Mouse (Mus musculus): ENCODE data around the gene Il12rb1. TPM values are rescaled to one million over a fixed set of nuclear protein-coding genes. Genes with fewer than 3 reads are reported as not detected.
A peak's percentile ranks its signal among the peaks of the same experiment; 100 is the strongest.

Gene Il12rb1
- total RNA-seq, 2 experiments from 2014 or later: 0.67 to 0.87 TPM

DNA sequence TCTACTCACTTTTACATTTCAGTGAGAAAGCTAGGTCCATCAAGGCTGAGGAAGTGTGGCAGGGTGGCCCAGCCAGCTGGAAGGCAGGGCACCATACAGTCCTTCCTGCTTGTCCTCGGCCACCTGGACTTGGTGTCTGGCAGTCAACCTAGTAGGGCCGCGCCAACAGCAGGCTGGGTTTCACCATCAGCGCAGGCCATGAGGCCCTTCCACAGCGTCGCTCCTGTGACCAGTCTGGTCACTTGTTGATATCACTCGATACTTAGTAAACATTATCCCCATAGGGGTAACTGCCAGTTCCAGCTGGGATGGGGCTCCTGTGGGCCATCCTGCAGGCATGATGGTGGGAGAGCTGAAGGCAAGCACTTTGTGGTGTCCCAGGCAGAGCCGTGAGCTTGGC is 23.3 kb downstream of the Il12rb1 start:
- DNase-seq: no peak

DNA sequence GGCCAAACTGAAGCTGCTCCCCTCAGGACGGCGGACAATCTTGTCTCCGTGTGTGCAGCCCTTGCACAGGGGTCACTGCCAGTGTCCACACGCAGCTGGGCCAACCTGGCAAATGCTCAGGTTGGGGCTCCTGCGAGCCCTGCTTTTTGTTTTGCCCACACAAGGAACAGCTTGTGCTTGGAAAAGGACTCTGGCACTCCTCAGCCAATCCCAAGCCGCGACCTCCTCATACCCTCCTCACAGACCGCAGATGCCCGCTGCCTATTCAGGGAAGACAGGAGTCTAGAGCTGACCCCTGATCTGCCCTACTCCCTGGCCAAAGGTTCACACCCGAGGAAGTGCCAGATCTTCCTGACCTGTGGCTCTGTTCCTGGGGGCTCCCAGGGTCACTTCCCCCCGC is 24.1 kb downstream of the Il12rb1 start:
- no peak for DNase-seq

DNA sequence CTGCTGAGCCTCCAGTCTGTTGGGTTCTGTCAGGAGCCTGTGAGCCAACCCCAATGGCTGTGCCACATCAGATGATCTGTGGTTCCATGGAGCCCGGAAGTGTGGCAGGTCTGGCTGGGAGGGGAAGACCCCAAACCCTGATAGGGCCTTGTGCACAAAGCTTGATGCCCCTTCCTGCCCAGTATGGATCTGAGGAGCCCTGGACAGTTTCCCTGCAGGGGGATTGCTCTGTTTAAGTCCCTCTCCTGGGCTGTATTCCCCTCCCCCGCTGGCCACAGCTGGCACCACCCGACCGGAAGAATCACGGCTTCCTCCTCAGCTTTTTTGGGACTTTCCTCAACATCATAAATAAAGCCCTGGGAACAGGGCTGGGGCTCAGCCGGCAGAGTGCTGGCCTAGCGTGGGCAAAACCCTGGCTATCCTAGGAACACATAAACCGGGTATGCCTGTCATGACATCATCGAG is 24.8 kb downstream of the Il12rb1 start:
- DNase-seq: no peak

DNA sequence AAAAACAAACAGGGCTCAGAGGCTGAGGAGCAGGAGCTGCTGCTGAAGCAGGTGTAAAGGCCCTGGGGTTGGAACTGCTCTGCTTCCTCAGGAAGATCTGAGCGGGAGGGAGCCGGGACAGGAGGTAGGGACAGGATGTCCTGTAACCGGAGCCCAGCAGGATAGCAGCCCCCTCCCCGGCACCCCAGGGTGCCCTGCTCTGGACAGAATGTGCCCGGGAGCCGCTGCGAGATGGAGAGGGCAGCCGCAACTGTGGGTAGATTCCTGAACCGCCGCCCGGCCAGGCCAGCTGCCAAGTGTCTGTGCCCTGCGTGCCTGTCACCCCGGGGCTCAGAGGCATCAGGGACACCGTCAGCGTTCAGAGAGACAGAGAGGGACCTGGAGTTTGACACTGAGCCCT is 25.3 kb downstream of the Il12rb1 start:
- DNase-seq: peak; percentile 77

DNA sequence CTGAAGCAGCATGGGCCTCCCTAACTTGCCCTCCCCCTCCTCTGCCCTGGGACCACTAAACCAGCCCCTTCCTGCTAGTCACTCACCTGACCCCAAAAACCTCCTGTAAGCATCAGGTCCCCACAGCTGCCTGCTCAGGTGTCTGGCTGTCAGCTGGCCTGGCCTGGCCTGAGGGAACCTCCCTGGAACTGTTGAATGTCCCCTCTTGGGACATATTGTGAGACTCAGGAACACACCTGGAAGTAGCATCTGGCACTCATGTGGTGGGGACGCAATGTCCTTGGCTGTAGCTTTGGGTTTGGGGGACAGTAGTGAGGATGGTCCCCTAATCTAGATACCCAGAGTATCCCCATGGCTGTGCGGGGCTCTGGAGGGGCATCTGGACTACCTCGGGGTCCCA is 25.8 kb downstream of the Il12rb1 start:
- DNase-seq: no peak

DNA sequence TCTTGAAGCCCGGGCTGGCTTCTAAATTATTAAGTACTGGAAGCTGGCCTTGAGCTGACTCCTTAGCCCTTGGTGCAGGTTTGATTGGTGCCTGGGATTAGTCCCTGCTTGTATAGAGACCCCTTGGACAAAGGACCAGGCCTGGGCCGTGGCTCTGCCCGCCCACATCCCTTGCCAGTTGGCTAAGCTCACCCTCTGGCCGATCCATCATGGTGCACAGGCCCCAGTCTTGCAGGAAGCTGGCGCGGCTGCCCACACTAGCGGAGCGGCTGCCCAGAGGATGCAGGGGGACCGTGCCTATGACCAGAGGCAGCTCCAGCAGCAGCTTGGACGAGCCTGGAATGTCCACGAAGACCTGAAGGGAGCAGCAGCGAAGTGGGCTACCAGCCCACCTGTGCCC is 28.4 kb downstream of the Il12rb1 start:
- DNase-seq: no peak

DNA sequence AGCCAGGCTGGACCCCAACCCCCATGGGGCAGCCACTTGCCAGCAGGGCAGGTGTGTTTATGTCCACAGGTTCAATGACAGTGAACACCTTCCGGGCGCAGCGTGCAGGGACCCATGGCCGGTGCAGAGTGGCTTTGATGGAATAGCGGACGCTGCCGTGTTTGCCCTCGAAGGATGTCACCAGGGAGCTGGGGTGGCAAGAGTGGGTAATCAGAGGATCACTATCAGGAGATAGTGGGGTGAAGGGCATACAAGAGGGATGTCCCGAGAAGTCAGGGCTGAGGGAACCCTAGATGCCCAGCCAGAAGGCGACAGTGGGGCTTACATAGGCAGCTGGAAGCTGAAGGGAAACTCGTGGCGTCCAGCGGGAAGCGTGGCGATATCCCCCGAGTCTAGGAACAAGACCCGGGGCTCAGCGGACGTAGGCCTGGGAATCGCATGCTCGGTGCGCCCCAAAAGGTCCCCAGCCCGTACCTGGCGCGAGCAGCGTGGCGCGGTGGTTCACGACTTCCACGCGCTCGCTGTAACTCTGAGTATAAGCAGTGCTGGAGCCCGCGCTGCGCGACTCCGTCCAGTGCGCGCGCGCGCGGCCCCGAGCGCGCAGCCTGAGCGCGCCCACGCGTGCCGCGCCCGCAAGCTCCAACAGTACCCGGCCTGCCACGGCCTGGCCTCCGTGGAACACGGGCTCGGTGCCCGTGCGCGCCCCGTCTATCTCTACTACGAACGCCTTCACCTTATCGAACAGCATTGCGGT is 30.6 kb downstream of the Il12rb1 start:
- DNase-seq: no peak

DNA sequence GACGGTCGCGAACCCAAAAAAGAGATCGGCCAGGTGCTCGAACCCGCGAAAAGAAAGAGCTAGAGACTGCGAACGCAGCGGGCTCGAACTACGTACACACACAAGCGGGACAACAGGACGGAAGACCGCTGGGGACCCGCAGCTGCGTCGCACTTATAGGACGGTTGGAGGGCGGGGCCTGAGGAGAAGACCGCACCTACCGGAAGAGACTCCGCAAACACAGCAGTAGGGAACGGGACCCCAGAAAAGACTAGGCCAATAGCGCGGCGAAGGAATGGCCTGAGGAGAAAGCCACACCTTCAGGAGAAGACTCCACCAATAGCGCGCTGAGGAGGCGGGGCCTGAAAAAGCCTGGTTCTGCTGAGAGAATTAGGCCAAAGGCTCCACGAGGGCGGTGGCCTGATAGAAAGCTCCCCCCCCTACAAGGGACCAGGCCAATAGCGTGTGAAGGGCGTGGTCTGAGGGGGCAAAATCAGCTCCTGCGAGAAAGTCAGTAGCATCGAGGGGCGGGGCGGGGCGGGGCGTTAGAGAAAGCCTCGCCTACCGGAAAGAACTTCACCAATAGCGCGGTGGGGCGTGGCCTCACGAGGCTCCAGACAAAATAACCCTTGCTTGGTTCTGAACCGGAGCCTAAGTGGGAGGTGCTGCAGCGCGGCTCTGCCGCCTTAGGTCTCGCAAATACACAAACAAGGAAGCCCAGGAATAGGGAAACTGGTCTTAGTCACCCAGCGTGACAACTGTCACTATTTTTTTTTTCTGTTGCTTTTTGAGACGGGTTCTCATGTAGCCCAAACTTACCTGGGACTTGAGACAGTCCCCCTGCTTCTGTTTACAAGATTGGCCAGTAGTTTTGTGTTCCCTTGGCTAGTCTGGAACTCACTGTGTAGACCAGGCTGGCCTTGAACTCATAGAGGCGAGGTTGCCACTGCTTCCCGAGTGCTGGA is 31.4 kb downstream of the Il12rb1 start, which contains the start of gene Arrdc2:
TSS of gene Arrdc2 (minus strand) at position 313 of the 944 bp plus-strand sequence.
- peak; percentile 98 for DNase-seq

DNA sequence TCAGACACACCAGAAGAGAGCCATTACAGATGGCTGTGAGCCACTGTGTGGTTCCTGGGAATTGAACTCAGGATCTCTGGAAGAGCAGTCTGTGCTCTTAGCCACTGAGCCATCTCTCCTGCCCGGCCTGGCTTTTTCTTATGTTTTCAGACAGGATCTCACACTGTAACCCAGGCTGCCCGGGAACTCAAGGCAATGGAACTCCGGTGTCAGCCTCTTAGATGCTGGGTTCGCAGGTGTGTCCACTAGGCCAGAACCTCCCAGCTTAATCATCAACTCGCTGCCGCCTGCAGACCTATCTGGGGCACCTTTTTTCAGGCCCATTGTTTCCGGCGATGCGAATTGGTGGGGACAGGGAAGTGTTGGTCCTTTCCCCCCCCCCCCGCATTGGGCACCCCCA is 32.3 kb downstream of the Il12rb1 start:
- no peak for DNase-seq

DNA sequence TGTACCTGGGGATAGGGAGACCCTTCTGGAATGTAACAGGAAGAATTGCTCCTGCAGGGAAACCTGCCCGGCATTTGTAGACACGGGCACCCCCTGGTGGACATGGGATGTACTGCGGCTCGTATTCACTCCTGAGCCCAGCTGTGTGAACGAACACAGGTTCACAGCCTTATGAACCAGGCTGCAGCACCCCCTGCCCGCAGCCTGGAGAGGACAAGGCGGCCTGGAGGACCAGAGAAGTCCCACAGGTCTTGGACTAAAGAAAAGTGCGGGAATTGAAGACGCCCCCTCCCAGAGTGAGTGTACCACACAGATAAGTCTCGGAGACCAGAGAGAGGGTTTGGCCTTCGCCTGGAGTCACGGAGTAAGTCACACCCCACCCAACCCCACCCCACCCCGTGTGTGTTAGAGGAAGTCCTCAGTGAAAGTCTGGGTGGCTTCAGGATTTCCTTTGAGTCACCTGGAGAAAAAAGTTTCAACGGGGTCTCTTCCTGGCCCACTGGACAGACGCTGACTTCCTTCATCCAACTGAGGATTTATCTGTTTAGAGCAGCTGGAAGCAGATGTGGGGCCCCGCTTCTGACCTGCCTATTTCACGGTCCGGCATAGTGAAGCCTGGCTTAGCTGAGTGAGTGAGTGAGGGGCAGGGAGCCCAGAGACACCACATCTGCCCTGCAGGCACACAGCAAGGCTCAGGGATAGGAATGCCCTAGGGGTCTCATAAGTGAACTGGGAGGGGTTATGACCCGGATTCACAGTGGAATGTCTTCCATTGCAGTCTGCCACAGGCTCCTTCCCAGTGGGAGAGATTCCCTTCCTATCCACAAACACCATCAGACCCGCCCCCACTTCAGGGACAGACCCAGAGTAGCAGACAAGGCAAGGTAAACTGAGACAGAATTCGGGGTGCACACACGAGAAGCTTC is 33.2 kb downstream of the Il12rb1 start:
- DNase-seq: peak; percentile 95

DNA sequence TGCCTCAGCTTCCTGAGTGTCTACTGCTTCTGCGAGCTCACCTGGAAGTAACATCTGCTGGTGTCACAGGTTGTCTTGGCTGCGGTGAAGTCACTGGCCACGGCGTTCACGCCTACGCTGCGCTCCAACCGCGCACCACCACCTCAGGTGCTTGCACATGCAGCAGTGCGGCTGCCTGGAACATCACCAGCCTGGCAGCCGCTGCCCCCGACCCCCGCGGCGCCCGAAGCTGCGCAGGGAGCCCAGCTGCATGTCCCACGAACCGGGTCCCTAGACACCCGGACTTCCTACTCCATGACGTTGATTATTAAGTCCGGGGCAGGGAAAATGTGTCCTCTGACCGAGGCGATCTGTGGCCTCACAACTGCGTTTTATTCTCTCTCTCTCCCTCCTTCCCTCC is 34.2 kb downstream of the Il12rb1 start:
- no peak for DNase-seq

DNA sequence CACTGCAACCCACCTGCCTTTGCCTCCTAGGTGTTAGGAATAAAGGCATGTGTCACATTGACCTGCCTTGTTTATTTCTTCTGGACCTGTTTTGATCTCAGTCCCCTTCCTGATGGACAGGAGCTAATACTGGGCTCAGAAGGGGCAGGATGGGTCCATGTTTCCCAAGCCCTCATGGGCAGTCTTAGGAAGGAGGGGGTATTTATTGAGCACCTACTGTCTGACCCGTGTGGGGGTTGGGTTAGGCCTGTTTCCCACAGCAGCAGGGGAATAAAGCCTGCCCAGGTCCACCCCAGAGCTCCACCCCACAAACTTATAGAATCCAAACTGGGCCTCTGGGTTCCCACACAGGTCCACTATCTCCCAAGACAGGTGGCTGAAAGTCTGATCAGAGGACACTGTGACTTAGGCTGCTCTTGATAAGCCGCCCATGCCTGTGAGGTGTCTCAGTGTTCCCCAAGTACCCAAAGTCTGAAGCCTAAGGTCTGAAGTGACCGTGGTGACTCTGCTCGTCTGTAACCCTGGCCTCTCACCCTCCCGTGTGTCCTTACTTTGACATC is 35.0 kb downstream of the Il12rb1 start:
- DNase-seq: no peak

DNA sequence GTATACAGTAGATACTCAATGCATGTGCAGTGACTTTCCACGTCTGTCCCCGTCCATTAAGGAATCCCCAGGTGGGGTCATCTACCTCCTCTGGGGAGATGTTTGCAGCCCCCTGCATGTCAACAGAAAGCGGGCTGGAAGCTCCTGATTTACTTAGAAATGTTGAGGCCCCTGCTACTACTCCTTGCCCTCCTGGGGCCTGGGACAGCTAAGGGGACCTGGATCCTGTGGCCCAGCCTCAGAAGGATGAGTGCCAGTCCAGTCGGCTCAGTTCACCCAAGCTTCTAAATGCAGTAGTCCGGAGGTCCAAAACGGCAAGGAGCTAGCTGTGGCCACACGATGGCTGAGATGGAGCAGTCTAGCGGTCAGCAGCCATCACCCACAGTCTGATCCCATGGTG is 35.7 kb downstream of the Il12rb1 start:
- DNase-seq: no peak

DNA sequence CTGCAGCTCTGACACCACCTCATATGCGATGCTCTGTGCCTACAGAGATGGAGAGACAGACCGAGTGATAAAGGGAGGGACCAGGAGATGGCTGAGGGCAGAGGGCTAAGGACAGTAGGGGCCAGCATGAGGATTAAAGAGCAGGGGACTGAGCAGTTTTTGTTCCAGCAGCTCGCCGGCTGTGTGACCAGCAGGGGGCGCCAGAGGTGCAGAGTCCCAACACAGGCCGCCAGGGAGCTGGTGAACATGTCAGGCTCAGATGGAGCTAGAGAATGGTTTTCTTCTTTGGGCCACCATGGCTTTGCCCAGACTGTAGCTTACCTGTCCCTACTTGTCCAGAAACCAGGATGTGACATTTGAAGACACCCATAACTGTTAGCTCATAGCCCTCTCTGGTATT is 36.3 kb downstream of the Il12rb1 start:
- peak; percentile 96 for DNase-seq

DNA sequence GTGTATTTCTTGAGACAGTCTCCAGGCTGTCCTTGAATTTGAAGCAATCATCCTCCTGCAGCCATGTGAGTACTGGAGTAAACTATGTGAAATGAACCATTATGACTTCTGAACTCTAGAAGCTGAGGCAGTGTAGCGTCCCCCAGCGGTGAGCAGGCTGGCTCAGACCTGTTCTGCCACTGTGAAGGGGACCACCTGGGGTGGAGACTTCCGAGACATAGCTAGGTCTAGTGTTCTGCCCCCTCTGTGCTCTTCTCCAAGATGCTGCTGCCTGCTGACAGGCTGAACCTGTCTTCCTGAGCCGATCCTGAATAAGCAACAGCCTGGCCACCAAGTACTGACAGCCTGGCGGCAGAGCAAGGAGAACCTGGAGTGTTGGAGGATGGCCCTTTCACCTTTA is 36.9 kb downstream of the Il12rb1 start:
- no peak for DNase-seq

DNA sequence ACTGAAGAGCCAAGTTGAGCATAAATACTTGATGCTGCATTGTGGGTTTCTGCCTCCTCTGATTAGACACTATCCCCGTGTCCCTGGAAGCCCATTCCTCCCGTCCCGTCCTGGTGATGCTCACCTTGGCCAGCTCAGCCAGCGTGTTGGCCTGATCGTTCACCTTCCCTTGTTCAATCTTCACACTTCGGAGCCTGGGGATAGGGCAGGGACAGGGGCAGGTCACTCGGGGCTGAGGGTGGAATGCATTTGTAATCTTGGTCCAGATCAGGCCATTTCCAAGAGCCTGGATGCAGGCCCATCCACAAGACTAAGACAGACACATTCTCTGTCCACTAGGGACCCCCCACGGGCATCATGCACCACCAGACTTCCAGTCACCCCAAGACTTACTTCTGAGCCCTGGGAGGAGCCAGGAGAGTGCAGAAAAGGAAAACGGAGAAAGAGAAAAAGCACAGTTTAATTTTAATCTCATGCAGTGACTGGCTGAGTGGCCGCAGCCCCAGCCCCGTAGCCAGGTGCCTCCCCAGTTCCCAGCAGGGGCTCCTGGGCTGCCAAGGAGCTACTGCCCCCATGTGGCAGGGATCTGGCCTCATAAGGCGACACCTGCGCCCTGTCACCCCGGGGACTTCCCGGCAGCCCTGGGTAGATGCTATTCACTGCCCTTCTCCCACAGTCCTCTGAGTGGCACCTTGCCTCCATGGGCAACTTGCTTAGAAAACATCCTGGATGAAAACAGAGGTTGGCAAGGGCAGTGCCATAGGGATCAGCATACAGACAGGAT is 38.3 kb downstream of the Il12rb1 start:
- no peak for DNase-seq

DNA sequence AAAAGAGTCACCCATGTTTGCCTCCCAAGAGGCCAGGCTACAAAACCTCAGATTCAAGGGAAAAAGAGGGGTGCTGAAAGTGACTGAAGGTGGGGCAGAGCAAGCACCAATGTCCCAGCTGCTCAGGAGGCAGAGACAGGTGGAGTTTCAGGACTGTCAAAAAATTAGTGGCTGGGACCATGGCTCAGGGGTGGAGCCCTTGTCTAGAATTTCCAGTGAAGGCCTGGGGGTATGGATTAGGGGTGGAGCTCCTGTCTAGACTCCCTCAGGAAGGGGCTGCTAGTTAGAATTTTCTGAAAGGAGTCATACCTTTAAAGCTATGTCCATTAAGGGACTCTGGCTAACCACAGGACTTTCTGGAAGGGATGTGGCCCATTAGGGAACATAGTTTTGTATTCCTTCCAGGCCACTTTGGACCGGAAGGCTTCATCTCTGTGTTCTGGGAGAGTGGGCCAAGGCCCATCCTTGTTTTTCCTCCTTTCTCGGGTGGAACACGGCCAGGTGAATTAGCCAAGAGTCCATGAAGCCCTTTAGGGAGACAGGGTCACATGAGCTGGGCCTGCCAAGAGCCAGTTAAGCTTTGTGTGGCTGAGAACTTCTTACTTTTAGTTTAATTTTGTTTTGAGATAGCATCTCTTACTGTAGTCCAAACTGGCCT is 41.2 kb downstream of the Il12rb1 start:
- DNase-seq: peak; percentile 65

DNA sequence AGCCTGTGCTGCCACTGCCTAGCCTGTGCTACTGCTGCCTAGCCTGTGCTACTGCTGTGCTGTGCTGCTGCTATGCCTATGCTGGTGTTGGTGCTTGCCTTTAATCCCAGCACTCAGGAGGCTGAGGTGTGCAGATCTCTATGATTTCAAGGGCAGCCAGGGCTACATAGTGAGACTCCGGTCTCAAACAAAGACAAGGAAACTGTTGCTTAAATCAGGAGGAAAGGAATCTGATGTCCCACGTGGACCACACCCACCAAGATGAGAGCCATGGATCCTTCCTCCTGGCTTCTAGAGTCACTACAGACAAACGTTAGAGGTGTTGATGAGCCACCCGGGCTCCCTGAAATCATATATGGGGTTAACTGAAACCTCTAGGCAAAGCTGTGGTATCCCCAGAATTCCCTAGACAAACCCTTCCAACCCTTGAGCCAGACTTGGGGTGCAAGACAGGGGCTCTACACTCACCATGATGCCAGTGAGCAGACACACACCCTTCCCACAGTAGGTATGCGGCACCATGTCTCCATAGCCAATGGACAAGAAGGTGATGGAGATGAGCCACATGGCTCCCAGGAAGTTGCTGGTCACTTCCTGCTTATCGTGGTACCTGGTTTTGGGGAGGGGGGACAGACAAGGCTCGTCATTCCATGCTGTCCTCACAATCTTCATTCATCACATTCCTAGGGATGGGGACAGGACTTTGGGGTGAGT is 42.0 kb downstream of the Il12rb1 start:
- no peak for DNase-seq

DNA sequence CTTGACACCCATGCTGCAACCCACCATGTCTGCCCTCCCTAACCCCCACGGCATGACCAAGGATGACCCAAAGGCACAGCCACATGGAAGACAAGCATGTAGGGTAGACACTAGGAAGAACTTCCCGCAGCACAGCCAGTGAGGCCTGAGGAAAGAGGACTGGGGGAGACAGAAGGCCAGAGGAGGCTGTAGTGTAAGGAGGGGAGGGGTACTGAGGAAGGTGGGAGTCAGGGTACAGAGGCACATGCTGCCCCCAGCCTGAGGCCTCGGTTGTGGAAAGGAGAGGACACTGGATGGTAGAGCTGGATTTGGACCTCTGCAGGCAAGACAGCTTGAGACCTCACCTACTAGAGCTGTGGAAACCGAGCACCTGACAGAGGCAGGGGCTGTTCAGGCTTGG is 42.7 kb downstream of the Il12rb1 start:
- DNase-seq: no peak

DNA sequence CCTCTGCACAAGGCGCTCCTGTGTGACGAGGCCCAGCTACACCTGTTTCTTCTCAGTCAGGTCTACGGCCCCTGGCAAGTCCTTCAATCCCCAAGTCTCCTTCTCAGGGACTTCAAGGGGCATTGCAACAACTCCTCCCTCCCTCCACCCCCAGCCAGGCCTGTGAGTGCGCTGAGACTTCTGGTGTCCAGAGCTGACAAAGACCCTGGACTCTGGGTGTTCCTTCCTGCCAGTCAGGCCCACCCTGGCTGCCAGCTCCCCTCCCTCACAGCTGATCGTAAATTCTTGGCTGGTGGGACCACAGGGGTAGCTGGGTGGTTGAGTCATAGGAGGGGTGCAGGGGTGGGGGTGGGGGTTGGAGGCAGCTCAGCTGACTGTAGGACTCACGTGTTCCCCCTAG is 43.6 kb downstream of the Il12rb1 start:
- no peak for DNase-seq

Data from adrenal gland, postnatal 10 days (tissue).